Comparison of ENCODE assay signal across 7 mouse cellular contexts in the genomic region with DNA sequence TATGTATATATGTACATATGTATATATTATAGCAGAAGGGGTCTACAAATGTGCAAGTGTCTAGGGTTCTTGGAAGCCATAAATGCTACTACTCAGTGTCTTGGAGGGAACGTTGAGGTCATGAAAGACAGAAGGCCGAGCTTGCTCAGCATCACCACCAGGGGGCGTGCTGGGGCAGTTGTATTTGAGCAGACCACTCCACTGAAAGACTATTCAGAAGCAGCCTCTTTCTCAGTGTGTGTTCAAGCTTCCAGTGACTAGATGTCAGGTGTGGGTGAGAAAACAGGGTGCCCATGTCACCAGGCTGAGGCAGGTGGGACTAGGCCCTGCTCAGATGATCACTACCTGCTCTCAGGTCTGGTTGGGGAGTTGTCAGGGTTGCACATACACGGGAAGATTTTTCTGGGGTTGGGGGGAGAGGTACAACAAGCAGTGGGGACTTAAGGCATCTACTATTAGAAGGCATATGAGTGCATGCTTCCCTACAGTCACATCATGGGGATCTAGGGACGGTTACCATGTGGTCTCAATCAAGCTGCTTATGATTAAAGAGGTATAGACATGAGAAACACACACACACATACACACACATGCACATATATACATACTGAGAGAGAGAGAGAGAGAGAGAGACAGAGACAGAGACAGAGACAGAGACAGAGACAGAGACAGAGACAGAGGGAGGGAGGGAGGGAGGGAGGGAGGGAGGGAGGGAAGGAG.
A peak's percentile ranks its signal among the peaks of the same experiment; 100 is the strongest.
DNase-seq lines count a peak whose midpoint lies in the region; ATAC-seq lines count a peak whose summit lies in the region.

No protein-coding gene starts in this region.

- no peak overlapping the region for H3K4me2 ChIP-seq in midbrain, embryonic 14.5 days (ENCODE audit: low read length)

- H3K9me3 ChIP-seq in midbrain, embryonic 14.5 days (ENCODE audit: control insufficient read depth, low read length) = no peaks in the 10 kb centered on the region

- H3K36me3 ChIP-seq in midbrain, embryonic 14.5 days (ENCODE audit: control insufficient read depth, insufficient read depth, low read length) = no peaks in the 10 kb centered on the region

- no peaks in the 10 kb centered on the region for H3K4me1 ChIP-seq in midbrain, embryonic 14.5 days (ENCODE audit: control insufficient read depth, insufficient read depth, low read length)

- WGBS in midbrain, embryonic 14.5 days = 35% methylated on average over 5 of the region's 5 CpGs

- H3K4me3 ChIP-seq in midbrain, embryonic 14.5 days (replicated peaks; ENCODE audit: low read depth, low read length) = no peak overlapping the region

- DNase-seq in adrenal gland, adult 2 months = peak; percentile 67
- peak; percentile 40 for DNase-seq in cerebellum, adult 9-10 months
- DNase-seq in frontal cortex, adult 2 months (ENCODE audit: extremely low spot score in 1 of 2, low spot score in 1 of 2) = peak; percentile 20 to 83
- peak; percentile 18 for DNase-seq in kidney, adult 11 months
- DNase-seq in left cerebral cortex, postnatal 36 days (ENCODE audit: low spot score in 2 of 2) = peak; percentile 35 to 50
- peak; percentile 81 for DNase-seq in midbrain, embryonic 14.5 days
- peak; percentile 11 to 67 for DNase-seq in spleen, postnatal 10 days (ENCODE audit: low spot score in 2 of 2)

- no peak overlapping the region for H3K9ac ChIP-seq in midbrain, embryonic 14.5 days (replicated peaks; ENCODE audit: low read length)

- peak; percentile 50; the same call in 1 of the 2 replicates for ATAC-seq in midbrain, embryonic 14.5 days (ENCODE audit: low FRiP score, low TSS enrichment)

- H3K27me3 ChIP-seq in midbrain, embryonic 14.5 days (ENCODE audit: control insufficient read depth, insufficient read depth, low read length) = no peaks in the 10 kb centered on the region

- intact Hi-C loops in left cerebral cortex, postnatal 36 days (cut with DNase I) = no loop called here

- H3K27ac ChIP-seq in midbrain, embryonic 14.5 days (replicated peaks; ENCODE audit: low read depth, low read length) = no peak overlapping the region

Comparison
In these comparisons a context has a peak if more than half of its experiments do, and no peak if none do; other contexts are left out.
1. DNase-seq: peak in every context shown above with its lines; median percentile 81 in midbrain, embryonic 14.5 days; 67 in adrenal gland, adult 2 months; 52 in frontal cortex, adult 2 months; 42 in left cerebral cortex, postnatal 36 days; 40 in cerebellum, adult 9-10 months; 39 in spleen, postnatal 10 days; 18 in kidney, adult 11 months.